Mouse (Mus musculus): Measurements from ENCODE around the gene Prkn. TPM values are rescaled to one million over a fixed set of nuclear protein-coding genes. Genes with fewer than 3 reads are reported as not detected.

Gene Prkn
- polyA plus RNA-seq, 1 experiment = 3.0 TPM

- Histone ChIP-seq H3K4me1 (ENCODE audit: control insufficient read depth, insufficient read depth, low read length) (no peaks in the 10 kb centered on the region), H3K4me3 (replicated peaks; ENCODE audit: extremely low read depth, low read depth, low read length) (no peak overlapping the region)
- TF ChIP-seq POLR2A (IDR thresholded peaks at IDR 0.05; ENCODE audit: borderline replicate concordance, extremely low read depth, low read depth, low read length) (no peak), CTCF (IDR thresholded peaks at IDR 0.05; ENCODE audit: insufficient read depth, low read length) (no peak)
- 37% methylated on average over 1 of the region's 1 CpGs for WGBS
- DNase-seq = no peak
Measured at GRCm38 (mm10) chr17:11229426-11229825, 389.2 kb downstream of the Prkn start.

GRCm38 (mm10) chr17:11230604-11231395, 390.6 kb downstream of the Prkn start:
- DNase-seq = no peak
- no peaks in the 10 kb centered on the region for H3K4me1 ChIP-seq (ENCODE audit: control insufficient read depth, insufficient read depth, low read length)
- H3K4me3 ChIP-seq (replicated peaks; ENCODE audit: extremely low read depth, low read depth, low read length) = no peak overlapping the region
- TF ChIP-seq CTCF (IDR thresholded peaks at IDR 0.05; ENCODE audit: insufficient read depth, low read length) = no peak
- no peak for TF ChIP-seq POLR2A (IDR thresholded peaks at IDR 0.05; ENCODE audit: borderline replicate concordance, extremely low read depth, low read depth, low read length)
- WGBS = 48% methylated on average over 12 of the region's 12 CpGs

GRCm38 (mm10) chr17:11235273-11235672, 395.1 kb downstream of the Prkn start:
- no peak for TF ChIP-seq POLR2A (IDR thresholded peaks at IDR 0.05; ENCODE audit: borderline replicate concordance, extremely low read depth, low read depth, low read length)
- no peak for TF ChIP-seq CTCF (IDR thresholded peaks at IDR 0.05; ENCODE audit: insufficient read depth, low read length)
- H3K4me1 ChIP-seq (ENCODE audit: control insufficient read depth, insufficient read depth, low read length) = no peaks in the 10 kb centered on the region
- WGBS = 19% methylated on average over 1 of the region's 1 CpGs
- DNase-seq = no peak
- no peak overlapping the region for H3K4me3 ChIP-seq (replicated peaks; ENCODE audit: extremely low read depth, low read depth, low read length)

- TF ChIP-seq CTCF (IDR thresholded peaks at IDR 0.05; ENCODE audit: insufficient read depth, low read length) = no peak
- TF ChIP-seq POLR2A (IDR thresholded peaks at IDR 0.05; ENCODE audit: borderline replicate concordance, extremely low read depth, low read depth, low read length) = no peak
- 60% methylated on average over 9 of the region's 9 CpGs for WGBS
Measured at GRCm38 (mm10) chr17:11245040-11245439, 404.9 kb downstream of the Prkn start.

GRCm38 (mm10) chr17:11249216-11249615, 409.0 kb downstream of the Prkn start:
- no peak for DNase-seq
- WGBS = 64% methylated on average over 6 of the region's 6 CpGs
- no peaks in the 10 kb centered on the region for H3K4me1 ChIP-seq (ENCODE audit: control insufficient read depth, insufficient read depth, low read length)
- H3K4me3 ChIP-seq (replicated peaks; ENCODE audit: extremely low read depth, low read depth, low read length) = no peak overlapping the region
- no peak for TF ChIP-seq CTCF (IDR thresholded peaks at IDR 0.05; ENCODE audit: insufficient read depth, low read length)
- no peak for TF ChIP-seq POLR2A (IDR thresholded peaks at IDR 0.05; ENCODE audit: borderline replicate concordance, extremely low read depth, low read depth, low read length)

More at GRCm38 (mm10) chr17:11245040-11245439, 404.9 kb downstream of the Prkn start:
- DNase-seq = no peak
- Histone ChIP-seq H3K4me1 (ENCODE audit: control insufficient read depth, insufficient read depth, low read length) (no peaks in the 10 kb centered on the region), H3K4me3 (replicated peaks; ENCODE audit: extremely low read depth, low read depth, low read length) (no peak overlapping the region)

- no peak for DNase-seq
- WGBS = 75% methylated on average over 8 of the region's 8 CpGs
- Histone ChIP-seq H3K4me3 (replicated peaks; ENCODE audit: extremely low read depth, low read depth, low read length) (no peak overlapping the region), H3K4me1 (ENCODE audit: control insufficient read depth, insufficient read depth, low read length) (no peaks in the 10 kb centered on the region)
- no peak for TF ChIP-seq CTCF (IDR thresholded peaks at IDR 0.05; ENCODE audit: insufficient read depth, low read length)
- no peak for TF ChIP-seq POLR2A (IDR thresholded peaks at IDR 0.05; ENCODE audit: borderline replicate concordance, extremely low read depth, low read depth, low read length)
Measured at GRCm38 (mm10) chr17:11260663-11261062, 420.5 kb downstream of the Prkn start.

- no peak for DNase-seq
- TF ChIP-seq CTCF (IDR thresholded peaks at IDR 0.05; ENCODE audit: insufficient read depth, low read length) (no peak), POLR2A (IDR thresholded peaks at IDR 0.05; ENCODE audit: borderline replicate concordance, extremely low read depth, low read depth, low read length) (no peak)
- Histone ChIP-seq H3K4me3 (replicated peaks; ENCODE audit: extremely low read depth, low read depth, low read length) (no peak overlapping the region), H3K4me1 (ENCODE audit: control insufficient read depth, insufficient read depth, low read length) (no peaks in the 10 kb centered on the region)
- 88% methylated on average over 5 of the region's 5 CpGs for WGBS
Measured at GRCm38 (mm10) chr17:11261679-11262078, 421.5 kb downstream of the Prkn start.

GRCm38 (mm10) chr17:11267951-11268350, 427.8 kb downstream of the Prkn start:
- DNase-seq = no peak
- WGBS = 83% methylated on average over 4 of the region's 4 CpGs
- H3K4me3 ChIP-seq (replicated peaks; ENCODE audit: extremely low read depth, low read depth, low read length) = no peak overlapping the region
- H3K4me1 ChIP-seq (ENCODE audit: control insufficient read depth, insufficient read depth, low read length) = no peaks in the 10 kb centered on the region
- TF ChIP-seq CTCF (IDR thresholded peaks at IDR 0.05; ENCODE audit: insufficient read depth, low read length) (no peak), POLR2A (IDR thresholded peaks at IDR 0.05; ENCODE audit: borderline replicate concordance, extremely low read depth, low read depth, low read length) (no peak)

- no peak for DNase-seq
- TF ChIP-seq POLR2A (IDR thresholded peaks at IDR 0.05; ENCODE audit: borderline replicate concordance, extremely low read depth, low read depth, low read length) (no peak), CTCF (IDR thresholded peaks at IDR 0.05; ENCODE audit: insufficient read depth, low read length) (no peak)
- no peaks in the 10 kb centered on the region for H3K4me1 ChIP-seq (ENCODE audit: control insufficient read depth, insufficient read depth, low read length)
- H3K4me3 ChIP-seq (replicated peaks; ENCODE audit: extremely low read depth, low read depth, low read length) = no peak overlapping the region
- WGBS = 60% methylated on average over 4 of the region's 4 CpGs
Measured at GRCm38 (mm10) chr17:11270179-11270578, 430.0 kb downstream of the Prkn start.

- H3K4me3 ChIP-seq (replicated peaks; ENCODE audit: extremely low read depth, low read depth, low read length) = no peak overlapping the region
- no peaks in the 10 kb centered on the region for H3K4me1 ChIP-seq (ENCODE audit: control insufficient read depth, insufficient read depth, low read length)
- DNase-seq = no peak
- TF ChIP-seq POLR2A (IDR thresholded peaks at IDR 0.05; ENCODE audit: borderline replicate concordance, extremely low read depth, low read depth, low read length) (no peak), CTCF (IDR thresholded peaks at IDR 0.05; ENCODE audit: insufficient read depth, low read length) (no peak)
Measured at GRCm38 (mm10) chr17:11271876-11272275, 431.7 kb downstream of the Prkn start.

Data from lung, adult 2 months (tissue).